ENCODE assay signal across 27 mouse cellular contexts in genomic region chr11:94697140-94697539, GRCm38 (mm10). TPM values are rescaled to one million over a fixed set of nuclear protein-coding genes. Genes with fewer than 3 reads are reported as not detected.
DNase-seq lines count a peak whose midpoint lies in the region; ATAC-seq and TF ChIP-seq lines count a peak whose summit lies in the region.
"Had no signal": no experiment of that assay in that cellular context is flagged by ENCODE, and none has a peak within 500 bp of the region (broad histone marks: within the 10 kb centered on the region; RNA-seq: fewer than 3 reads in every experiment).

No protein-coding gene starts in this region.

- no peak for ATAC-seq in kidney, postnatal 0 days (replicated peaks; ENCODE audit: low FRiP score, low read depth)
- ATAC-seq: forebrain, embryonic 16.5 days had no signal

- no peak for TF ChIP-seq POLR2A in spleen, adult 2 months (IDR thresholded peaks at IDR 0.05; ENCODE audit: low read depth, low read length)
- TF ChIP-seq POLR2A in brain, embryonic 14.5 days (IDR thresholded peaks at IDR 0.05; ENCODE audit: borderline replicate concordance, extremely low read depth, insufficient read depth, insufficient read length, poor library complexity, severe bottlenecking): no peak

- no peaks in the 10 kb centered on the region for H3K9me3 ChIP-seq in kidney, postnatal 0 days (replicated peaks; ENCODE audit: low read length)
- H3K9me3 ChIP-seq: embryonic facial prominence, embryonic 13.5 days; G1E; heart, embryonic 13.5 days; liver, embryonic 15.5 days; midbrain, embryonic 12.5 days; neural tube, embryonic 15.5 days; stomach, embryonic 15.5 days had no signal

- no peak for DNase-seq in kidney, postnatal 0 days (ENCODE audit: low spot score)
- DNase-seq in kidney, postnatal 36 days: no peak
- no peak for DNase-seq in spleen, adult 2 months (ENCODE audit: low read depth in 1 of 2, low spot score in 2 of 2)
- no peak for DNase-seq in spleen, adult 12 weeks (ENCODE audit: low spot score)
- DNase-seq in brain, embryonic 14.5 days (ENCODE audit: low read depth): no peak
- DNase-seq in thymus, postnatal 4 days: peak; percentile 60
- DNase-seq in left cerebral cortex, postnatal 25 days (ENCODE audit: low spot score in 2 of 2): no peak
- DNase-seq in adrenal gland, postnatal 25 days: no peak
- DNase-seq: adrenal gland, adult 8-10 months; cerebellum, adult 8-10 months; heart, postnatal 36 days; kidney, adult 9 months; lung, postnatal 4 days had no signal

- TF ChIP-seq CTCF in kidney, postnatal 0 days (IDR thresholded peaks at IDR 0.05; ENCODE audit: low read depth): peak; percentile 31; the same call in 1 of the 2 replicates
- no peak for TF ChIP-seq CTCF in spleen, adult 2 months (IDR thresholded peaks at IDR 0.05; ENCODE audit: extremely low read depth, insufficient read depth, insufficient read length, insufficient replicate concordance)
- TF ChIP-seq CTCF in brain, embryonic 14.5 days (IDR thresholded peaks at IDR 0.05; ENCODE audit: borderline replicate concordance, extremely low read depth, insufficient read depth, insufficient read length): peak; percentile 11; the same call in 1 of the 2 replicates

- H3K27ac ChIP-seq in kidney, postnatal 0 days: no peak overlapping the region
- peak overlapping the region; percentile 55 for H3K27ac ChIP-seq in spleen, adult 2 months (ENCODE audit: insufficient read depth, low read length)
- H3K27ac ChIP-seq: embryonic facial prominence, embryonic 13.5 days; heart, embryonic 13.5 days; liver, embryonic 15.5 days; midbrain, embryonic 12.5 days; neural tube, embryonic 15.5 days; stomach, embryonic 15.5 days had no signal

- H3K9ac ChIP-seq in kidney, postnatal 0 days (ENCODE audit: low read depth, low read length): no peak overlapping the region
- H3K9ac ChIP-seq: embryonic facial prominence, embryonic 13.5 days; heart, embryonic 13.5 days; liver, embryonic 15.5 days; midbrain, embryonic 12.5 days; neural tube, embryonic 15.5 days; stomach, embryonic 15.5 days had no signal

- H3K4me3 ChIP-seq in kidney, postnatal 0 days (replicated peaks; ENCODE audit: low read depth, low read length): no peak overlapping the region
- no peak overlapping the region for H3K4me3 ChIP-seq in spleen, adult 2 months (ENCODE audit: extremely low read depth, insufficient read depth, insufficient read length)
- H3K4me3 ChIP-seq: embryonic facial prominence, embryonic 13.5 days; heart, embryonic 13.5 days; liver, embryonic 15.5 days; midbrain, embryonic 12.5 days; myocyte; neural tube, embryonic 15.5 days; stomach, embryonic 15.5 days had no signal

- H3K4me2 ChIP-seq in kidney, postnatal 0 days (ENCODE audit: low read length): no peak overlapping the region
- H3K4me2 ChIP-seq: embryonic facial prominence, embryonic 13.5 days; heart, embryonic 13.5 days; liver, embryonic 15.5 days; midbrain, embryonic 12.5 days; neural tube, embryonic 15.5 days; stomach, embryonic 15.5 days had no signal

- H3K4me1 ChIP-seq in kidney, postnatal 0 days (replicated peaks; ENCODE audit: insufficient read depth, low read length): 0 out of 2 replicates have a peak, but pooled peaks cover 7% of the 10 kb centered on the region
- no peaks in the 10 kb centered on the region; the same call in 1 of the 2 replicates for H3K4me1 ChIP-seq in spleen, adult 2 months (ENCODE audit: control insufficient read depth, insufficient read depth, insufficient read length)
- H3K4me1 ChIP-seq: liver, embryonic 15.5 days had no signal

- intact Hi-C loops in left cerebral cortex, postnatal 25 days (cut with DNase I): no loop called here

- 97% methylated on average over 2 of the region's 2 CpGs for WGBS in kidney, postnatal 0 days
- WGBS in spleen, adult 2 months: 80% methylated on average over 2 of the region's 2 CpGs

- no peaks in the 10 kb centered on the region for H3K36me3 ChIP-seq in kidney, postnatal 0 days (ENCODE audit: insufficient read depth, low read length)
- H3K36me3 ChIP-seq in spleen, adult 2 months (ENCODE audit: control insufficient read depth, insufficient read depth, low read length): no peaks in the 10 kb centered on the region
- H3K36me3 ChIP-seq: embryonic facial prominence, embryonic 13.5 days; G1E; heart, embryonic 13.5 days; liver, embryonic 15.5 days; midbrain, embryonic 12.5 days; neural tube, embryonic 15.5 days; stomach, embryonic 15.5 days had no signal

- no peaks in the 10 kb centered on the region for H3K27me3 ChIP-seq in kidney, postnatal 0 days (ENCODE audit: insufficient read depth, low read length)
- no peaks in the 10 kb centered on the region for H3K27me3 ChIP-seq in spleen, adult 2 months (ENCODE audit: control insufficient read depth, insufficient read depth, low read length)
- H3K27me3 ChIP-seq: midbrain, embryonic 12.5 days; neural tube, embryonic 15.5 days; stomach, embryonic 15.5 days had no signal

RNA-seq across cellular contexts. Expression of gene Gm11541, which starts 7.2 kb away (rescaled TPM):
- 1.3 and 1.4 TPM in 2 replicates for polyA plus RNA-seq in kidney, postnatal 0 days (2015; fragmentation: Nextera tagmentation; extraction: Ambion mirVana)
- polyA plus RNA-seq in spleen, adult 2 months (2012; rRNA removed): not detected in 2 replicates
- 0.04 TPM in 1 of 2 replicates, not detected in the other for polyA plus RNA-seq in brain, embryonic 14.5 days (2012; rRNA removed)
- total RNA-seq in left cerebral cortex, postnatal 25 days (2021): not detected
- not detected in 2 replicates for total RNA-seq in adrenal gland, postnatal 25 days (2021)
- total RNA-seq: adrenal gland, adult 8-10 months; gastrocnemius, postnatal 4 days; heart, postnatal 36 days; layer of hippocampus, postnatal 25 days; left cerebral cortex, postnatal 36 days had no signal
- polyA plus RNA-seq: forebrain, embryonic 16.5 days; G1E; heart, embryonic 13.5 days; large intestine, adult 2 months; liver, embryonic 15.5 days; midbrain, embryonic 12.5 days; myocyte; neural tube, embryonic 15.5 days; urinary bladder, adult 2 months had no signal

RNA-seq across cellular contexts. Expression of gene Xylt2, which starts 19.8 kb away (rescaled TPM):
- 18.4 and 21.4 TPM in 2 replicates for polyA plus RNA-seq in kidney, postnatal 0 days (2015; fragmentation: Nextera tagmentation; extraction: Ambion mirVana)
- polyA plus RNA-seq in spleen, adult 2 months (2012; rRNA removed): 25.7 and 34.0 TPM in 2 replicates
- 19.5 and 24.1 TPM in 2 replicates for polyA plus RNA-seq in brain, embryonic 14.5 days (2012; rRNA removed)
- 10 to 100 TPM; 21.8 to 23.7 TPM for total RNA-seq in left cerebral cortex, postnatal 25 days (2021)
- 16.0 and 22.1 TPM in 2 replicates for total RNA-seq in adrenal gland, postnatal 25 days (2021)

RNA-seq across cellular contexts. Expression of gene Eme1, which starts 43.4 kb away (rescaled TPM):
- 7.9 and 8.1 TPM in 2 replicates for polyA plus RNA-seq in kidney, postnatal 0 days (2015; fragmentation: Nextera tagmentation; extraction: Ambion mirVana)
- 1.8 and 2.3 TPM in 2 replicates for polyA plus RNA-seq in spleen, adult 2 months (2012; rRNA removed)
- 7.3 and 13.5 TPM in 2 replicates for polyA plus RNA-seq in brain, embryonic 14.5 days (2012; rRNA removed)
- total RNA-seq in left cerebral cortex, postnatal 25 days (2021): under 1 TPM in 1 of 2 experiments, not detected in 1; 0.32 TPM
- 0.85 and 2.1 TPM in 2 replicates for total RNA-seq in adrenal gland, postnatal 25 days (2021)
- total RNA-seq: left cerebral cortex, postnatal 36 days had no signal

RNA-seq across cellular contexts. Expression of gene Mrpl27, which starts 43.6 kb away (rescaled TPM):
- 135 and 144 TPM in 2 replicates for polyA plus RNA-seq in kidney, postnatal 0 days (2015; fragmentation: Nextera tagmentation; extraction: Ambion mirVana)
- 11.9 and 14.2 TPM in 2 replicates for polyA plus RNA-seq in spleen, adult 2 months (2012; rRNA removed)
- 85.5 and 89.5 TPM in 2 replicates for polyA plus RNA-seq in brain, embryonic 14.5 days (2012; rRNA removed)
- 10 to 100 TPM; 72.1 to 74.6 TPM for total RNA-seq in left cerebral cortex, postnatal 25 days (2021)
- total RNA-seq in adrenal gland, postnatal 25 days (2021): 74.4 and 84.2 TPM in 2 replicates

RNA-seq across cellular contexts. Expression of gene Cdc34b, which starts 44.4 kb away (rescaled TPM):
- 0.26 and 0.28 TPM in 2 replicates for polyA plus RNA-seq in kidney, postnatal 0 days (2015; fragmentation: Nextera tagmentation; extraction: Ambion mirVana)
- not detected in 2 replicates for polyA plus RNA-seq in spleen, adult 2 months (2012; rRNA removed)
- 0.08 and 0.16 TPM in 2 replicates for polyA plus RNA-seq in brain, embryonic 14.5 days (2012; rRNA removed)
- total RNA-seq in left cerebral cortex, postnatal 25 days (2021): under 1 TPM in 1 of 2 experiments, not detected in 1; 0.46 TPM
- total RNA-seq in adrenal gland, postnatal 25 days (2021): 0.55 TPM in 1 of 2 replicates, not detected in the other
- polyA plus RNA-seq: embryonic facial prominence, embryonic 13.5 days; forebrain, embryonic 16.5 days; G1E; large intestine, adult 2 months; liver, embryonic 15.5 days; neural tube, embryonic 15.5 days had no signal
